Mouse (Mus musculus): ENCODE results near the gene Gm11037. TPM values are rescaled to one million over a fixed set of nuclear protein-coding genes. Genes with fewer than 3 reads are reported as not detected.
"Not testable (repeated sequence)": the region's sequence is repeated elsewhere in the genome, so short reads cannot be mapped to it uniquely, and the experiment has no call there.

Gm11037 gene
- not detected for total RNA-seq (2021)
- long read RNA-seq, experiment 1: 0 reads
- long read RNA-seq, experiment 2: 0 reads

DNA sequence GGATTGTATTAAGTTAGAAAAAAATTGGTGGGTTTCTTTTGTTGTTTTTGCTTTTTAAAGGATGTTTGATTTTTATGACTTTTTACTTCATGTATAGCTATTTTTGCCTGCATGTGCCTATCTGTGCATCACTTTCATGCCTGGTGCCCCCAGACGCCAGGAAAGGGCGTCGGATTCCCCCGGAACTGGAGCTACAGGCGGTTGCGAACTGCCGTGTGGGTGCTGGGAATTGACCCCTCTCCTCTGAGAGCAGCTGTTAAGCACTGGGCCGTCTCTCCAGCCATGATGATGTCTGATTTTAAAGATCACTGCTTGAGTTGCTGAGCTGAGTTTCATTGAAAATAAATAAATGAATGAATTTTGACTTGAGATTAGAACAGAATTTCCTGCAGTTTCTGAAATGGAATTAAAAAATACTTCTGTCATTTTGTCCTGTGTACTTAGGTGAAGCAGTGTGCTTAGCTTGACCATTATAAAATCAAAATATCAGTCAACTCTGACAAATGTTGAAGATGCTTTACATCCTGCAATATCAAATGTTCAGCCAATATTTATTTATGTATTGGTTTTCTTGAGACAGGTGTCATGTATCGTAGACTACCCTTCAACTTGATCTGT, at the start of gene Gm11037:
Gene Gm11037, plus strand, starts transcription at position 568 of the 618 bp plus-strand sequence.
- intact Hi-C loops (cut with DNase I): no loop called here
- Histone ChIP-seq H3K27ac (peak within 1 kb of the TSS; percentile 72), H3K4me3 (peak within 1 kb of the TSS; percentile 43)
- DNase-seq: no peak
- no peak for TF ChIP-seq CTCF (IDR thresholded peaks at IDR 0.05)

DNA sequence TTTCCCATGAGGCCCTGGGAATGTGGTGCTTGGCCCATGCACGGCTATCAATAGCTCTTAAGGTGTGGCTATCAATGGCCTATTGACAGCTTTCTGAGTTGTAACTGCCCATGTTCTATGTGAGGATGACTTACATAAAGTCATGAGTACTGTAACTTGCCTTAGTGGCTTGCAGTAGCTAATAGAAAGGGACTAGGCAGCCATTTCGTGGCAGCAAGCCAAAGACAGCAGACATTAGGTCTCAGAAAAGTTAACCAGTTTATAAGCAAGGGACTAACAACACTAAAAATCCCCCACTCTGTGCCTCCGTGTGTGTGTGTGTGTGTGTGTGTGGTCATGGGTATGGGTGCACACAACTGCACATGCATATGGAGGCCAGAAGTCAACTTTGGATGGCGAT, 49.1 kb upstream of the Gm11037 start:
- DNase-seq: no peak
- no peak for TF ChIP-seq CTCF (IDR thresholded peaks at IDR 0.05)
- intact Hi-C loops (cut with DNase I): no loop called here
- no peak overlapping the region for H3K4me3 ChIP-seq
- H3K27ac ChIP-seq: no peak overlapping the region

DNA sequence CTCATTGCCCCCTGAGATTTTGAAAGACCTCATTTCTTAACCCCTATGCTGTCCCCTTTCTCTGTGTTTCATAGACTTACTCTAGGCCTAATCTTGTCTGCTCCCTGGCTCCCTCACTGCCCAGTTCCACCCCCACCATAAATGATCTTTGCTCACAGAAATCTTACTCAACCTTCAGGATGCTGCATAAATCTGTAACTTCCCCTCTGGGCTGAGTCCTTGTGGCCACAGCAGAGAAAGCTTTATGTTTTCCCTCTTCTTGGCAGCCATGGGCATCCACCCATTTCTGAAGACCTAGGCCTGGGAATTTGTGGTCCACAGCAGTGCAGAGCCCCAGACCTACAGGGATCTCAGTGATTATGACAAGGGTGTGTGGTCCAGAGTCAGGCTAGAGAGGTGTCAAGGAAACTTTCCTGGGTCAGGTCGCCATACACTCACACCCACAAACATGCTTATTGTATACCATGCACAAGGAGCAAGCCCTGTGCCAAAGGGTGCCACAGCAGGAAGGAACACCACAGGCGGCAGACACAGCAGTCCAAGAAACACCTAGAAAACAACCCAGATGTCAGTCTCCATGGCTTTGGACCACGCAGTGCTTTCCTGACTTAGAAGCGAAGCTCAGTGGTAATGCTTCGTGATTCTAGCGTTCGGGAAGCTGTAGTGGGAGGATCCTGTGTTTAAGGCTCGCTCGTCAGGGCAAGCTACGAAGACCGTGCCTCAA, 46.5 kb upstream of the Gm11037 start, which contains the start of gene Siglec1:
Gene Siglec1, minus strand, starts transcription at position 99 of the 724 bp plus-strand sequence.
- intact Hi-C loops (cut with DNase I): no loop called here
- Histone ChIP-seq H3K27ac (peak within 1 kb of the TSS; percentile 38), H3K4me3 (peak within 1 kb of the TSS; percentile 39)
- no peak for DNase-seq
- TF ChIP-seq CTCF (IDR thresholded peaks at IDR 0.05): no peak

DNA sequence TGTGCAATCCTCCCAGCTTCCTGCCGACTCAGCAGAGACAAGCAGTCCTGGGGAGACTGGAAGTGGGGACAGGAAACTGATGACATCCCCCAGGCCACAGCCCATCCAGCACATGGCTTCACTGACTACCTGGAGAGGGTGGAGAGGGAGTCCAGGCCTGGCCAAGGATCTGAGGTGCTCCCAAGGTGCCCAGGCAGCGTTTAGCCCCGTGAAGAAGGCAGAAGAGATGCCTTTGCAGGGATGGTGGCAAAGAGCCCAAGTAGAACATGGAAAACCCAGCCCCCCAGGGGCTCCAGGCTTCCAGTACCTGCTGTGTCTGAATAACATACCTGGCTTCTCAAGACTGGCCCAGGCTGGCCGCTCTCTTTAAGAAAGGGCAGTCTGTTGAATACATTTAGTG, 44.7 kb upstream of the Gm11037 start:
- no peak for DNase-seq
- TF ChIP-seq CTCF (IDR thresholded peaks at IDR 0.05): no peak
- Histone ChIP-seq H3K27ac (peak overlapping the region; percentile 41; the same call in 1 of the 2 replicates), H3K4me3 (no peak overlapping the region)
- intact Hi-C loops (cut with DNase I): no loop called here

DNA sequence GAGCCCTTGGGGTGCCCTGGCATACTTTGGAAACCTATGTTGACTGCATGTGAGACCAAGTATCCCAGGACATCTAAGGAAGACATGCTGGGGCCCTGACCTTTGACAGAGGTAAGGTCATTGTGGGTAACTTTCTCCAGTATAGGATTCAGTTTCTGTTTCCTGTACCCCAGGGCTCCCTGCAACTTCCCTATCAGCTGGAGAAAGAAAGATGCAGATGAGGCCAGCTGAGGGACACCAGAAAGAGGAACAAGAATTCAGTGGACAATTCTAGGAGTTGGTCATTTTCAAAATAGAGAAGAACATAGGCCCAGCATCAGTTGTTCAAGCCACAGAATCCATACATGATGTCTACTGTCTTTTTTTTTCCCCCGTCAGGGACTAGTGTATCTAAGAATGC, 43.7 kb upstream of the Gm11037 start:
- no peak for TF ChIP-seq CTCF (IDR thresholded peaks at IDR 0.05)
- H3K27ac ChIP-seq: no peak overlapping the region; the same call in 1 of the 2 replicates
- no peak overlapping the region for H3K4me3 ChIP-seq
- no peak for DNase-seq
- intact Hi-C loops (cut with DNase I): no loop called here

DNA sequence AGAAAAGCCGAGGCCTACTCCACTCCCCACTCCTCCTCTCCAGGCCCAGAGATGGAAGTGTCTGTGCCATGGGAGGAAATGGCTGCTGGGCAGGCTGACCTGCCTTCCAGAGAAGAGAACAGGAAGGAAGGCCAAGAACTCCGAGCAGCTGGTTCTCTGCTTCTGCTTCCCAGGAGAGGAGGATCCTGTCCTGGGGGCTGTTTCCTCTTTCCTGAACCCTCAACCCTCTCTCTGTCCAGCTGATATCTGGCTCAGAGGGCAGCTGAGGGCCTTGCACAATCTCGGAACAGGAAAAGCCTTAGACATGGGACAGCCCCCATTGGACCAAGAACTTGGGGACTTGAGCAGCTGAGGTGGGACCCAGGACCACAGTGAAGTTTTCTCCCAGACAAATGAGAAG, 42.4 kb upstream of the Gm11037 start:
- intact Hi-C loops (cut with DNase I): no loop called here
- no peak for TF ChIP-seq CTCF (IDR thresholded peaks at IDR 0.05)
- DNase-seq: no peak
- H3K27ac ChIP-seq: no peak overlapping the region
- H3K4me3 ChIP-seq: no peak overlapping the region

DNA sequence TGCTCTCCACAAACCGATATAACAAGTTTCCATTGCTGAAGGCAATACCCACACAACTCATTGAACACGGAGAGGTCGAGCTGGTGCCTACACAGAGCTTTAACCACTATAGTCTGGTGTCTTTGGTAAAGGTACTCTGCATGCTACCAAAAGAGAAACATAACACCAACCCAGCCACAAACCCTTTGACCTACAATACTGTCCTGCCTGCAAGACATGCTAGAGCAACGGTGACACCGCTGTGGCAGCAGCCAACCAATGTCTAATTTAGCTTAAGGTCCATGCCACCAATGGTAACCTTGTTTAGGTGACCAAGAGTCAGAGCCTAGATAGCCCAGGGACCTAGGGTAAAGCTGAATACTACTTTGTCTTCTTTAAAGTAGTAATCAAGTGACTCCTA, 39.7 kb upstream of the Gm11037 start:
- no peak for DNase-seq

DNA sequence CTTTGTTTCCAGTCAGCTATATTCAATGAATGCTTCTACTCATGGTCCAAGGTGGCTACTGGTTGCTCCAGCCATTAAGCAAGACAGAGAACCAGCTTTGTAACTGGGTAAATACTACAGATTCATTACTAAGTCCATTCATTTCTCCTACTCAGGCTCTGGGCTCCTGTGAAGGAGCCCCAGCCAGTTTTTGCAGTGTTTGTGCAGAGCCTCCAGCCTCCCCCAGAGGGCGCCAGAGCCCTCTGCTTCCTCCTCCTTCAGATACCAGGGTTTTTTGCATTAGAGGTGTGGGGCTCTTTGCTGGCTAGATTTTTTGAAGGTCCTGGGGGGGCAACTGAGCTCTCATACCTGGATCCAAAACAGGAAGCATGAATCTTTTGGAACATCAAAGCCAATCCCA, 38.5 kb upstream of the Gm11037 start:
- no peak overlapping the region for H3K4me3 ChIP-seq
- intact Hi-C loops (cut with DNase I): loop anchor here (1.0 to 5.0 kb wide), 5 partner anchors 47 to 322 kb away; partner anchors contain the start of gene 1700037H04Rik
- peak; percentile 77 for DNase-seq
- H3K27ac ChIP-seq: peak overlapping the region; percentile 83
- no peak; the same call in 1 of the 2 replicates for TF ChIP-seq CTCF (IDR thresholded peaks at IDR 0.05)

More for the DNA sequence above, 39.7 kb upstream of the Gm11037 start:
- intact Hi-C loops (cut with DNase I): no loop called here
- Histone ChIP-seq H3K27ac (no peak overlapping the region), H3K4me3 (no peak overlapping the region)
- no peak for TF ChIP-seq CTCF (IDR thresholded peaks at IDR 0.05)

DNA sequence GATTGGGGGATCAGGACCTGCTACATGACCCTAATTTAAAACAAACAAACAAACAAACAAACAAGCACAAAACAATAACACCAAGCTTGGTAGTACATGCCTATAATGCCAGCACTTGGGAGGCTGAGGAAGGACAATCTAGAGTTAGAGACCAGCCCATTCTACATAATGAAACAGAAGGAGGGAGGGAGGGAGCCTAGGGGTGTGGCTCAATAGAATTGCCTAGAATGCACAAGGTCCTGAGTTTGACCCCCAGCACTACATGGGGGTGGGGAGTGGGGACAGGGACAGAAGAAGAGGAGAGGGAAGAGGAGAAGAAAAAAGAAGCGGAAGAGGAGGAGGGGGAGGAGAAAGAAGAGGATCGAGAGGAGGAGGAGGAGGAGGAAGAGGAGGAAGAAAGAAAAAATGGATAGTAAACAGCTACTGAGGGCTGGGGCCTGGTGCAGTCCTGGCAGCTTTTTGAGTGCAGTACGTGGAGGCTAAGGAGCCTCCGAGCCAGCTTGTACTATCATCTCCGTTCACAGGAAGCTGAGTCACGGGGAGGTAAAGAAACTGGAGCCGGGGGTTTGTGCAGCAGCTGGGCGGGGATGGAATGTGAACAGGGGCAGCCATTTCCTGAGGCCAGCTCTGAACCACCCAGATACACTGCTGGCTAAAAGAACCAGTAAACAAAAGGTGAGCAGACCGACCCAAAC, 37.0 kb upstream of the Gm11037 start:
- Histone ChIP-seq H3K27ac (peak overlapping the region; percentile 83), H3K4me3 (peak overlapping the region; percentile 41)
- no peak for TF ChIP-seq CTCF (IDR thresholded peaks at IDR 0.05)
- intact Hi-C loops (cut with DNase I): loop anchor here (2.0 to 5.0 kb wide), 2 partner anchors 31 to 66 kb away; partner anchors contain the start of genes 1700037H04Rik and Hspa12b
- DNase-seq: peak; percentile 65

DNA sequence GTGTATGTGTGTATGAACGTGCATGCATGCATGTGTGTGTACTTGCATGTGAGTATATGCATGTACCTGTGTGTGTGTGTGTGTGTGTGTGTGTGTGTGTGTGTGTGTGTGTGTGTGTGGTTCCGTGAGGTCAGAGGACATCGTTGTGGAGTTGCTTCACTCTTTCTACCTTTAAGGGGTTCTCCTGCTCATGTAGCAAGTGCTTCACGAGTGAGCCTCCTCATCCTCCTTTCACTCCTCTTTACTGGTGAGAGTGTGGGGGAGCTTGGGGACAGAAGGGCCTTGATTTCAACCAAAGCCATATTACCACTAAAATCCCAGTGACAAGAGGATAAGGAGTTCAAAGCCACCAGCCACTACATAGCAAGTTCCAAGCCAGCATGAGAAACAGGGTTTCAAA, 36.2 kb upstream of the Gm11037 start:
- H3K27ac ChIP-seq: peak overlapping the region; percentile 83
- intact Hi-C loops (cut with DNase I): loop anchor here (2.0 to 5.0 kb wide), 2 partner anchors 30 to 65 kb away; partner anchors contain the start of genes 1700037H04Rik and Hspa12b
- no peak for TF ChIP-seq CTCF (IDR thresholded peaks at IDR 0.05)
- H3K4me3 ChIP-seq: no peak overlapping the region
- no peak for DNase-seq

DNA sequence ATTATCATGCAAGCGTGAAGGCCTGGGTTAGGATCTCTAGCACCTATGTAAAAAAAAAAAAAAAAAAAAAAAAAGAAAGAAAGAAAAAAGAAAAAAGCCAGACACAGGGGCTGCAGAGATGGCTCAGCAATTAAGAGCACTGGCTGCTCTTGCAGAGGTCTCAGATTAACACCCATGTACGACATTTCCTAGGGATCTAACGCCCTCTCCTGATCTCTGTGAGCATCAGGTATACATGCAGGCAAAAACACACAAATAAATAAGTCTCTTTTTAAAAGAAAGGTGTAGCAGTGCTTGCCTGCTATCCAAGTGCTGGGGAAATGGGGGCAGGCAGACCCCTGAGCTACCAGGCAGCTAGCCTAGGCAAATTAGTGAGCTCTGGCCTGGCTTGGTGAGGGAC, 31.8 kb upstream of the Gm11037 start:
- no peak for DNase-seq
- Histone ChIP-seq H3K4me3 (no peak overlapping the region), H3K27ac (no peak overlapping the region)
- no peak for TF ChIP-seq CTCF (IDR thresholded peaks at IDR 0.05)
- intact Hi-C loops (cut with DNase I): no loop called here

DNA sequence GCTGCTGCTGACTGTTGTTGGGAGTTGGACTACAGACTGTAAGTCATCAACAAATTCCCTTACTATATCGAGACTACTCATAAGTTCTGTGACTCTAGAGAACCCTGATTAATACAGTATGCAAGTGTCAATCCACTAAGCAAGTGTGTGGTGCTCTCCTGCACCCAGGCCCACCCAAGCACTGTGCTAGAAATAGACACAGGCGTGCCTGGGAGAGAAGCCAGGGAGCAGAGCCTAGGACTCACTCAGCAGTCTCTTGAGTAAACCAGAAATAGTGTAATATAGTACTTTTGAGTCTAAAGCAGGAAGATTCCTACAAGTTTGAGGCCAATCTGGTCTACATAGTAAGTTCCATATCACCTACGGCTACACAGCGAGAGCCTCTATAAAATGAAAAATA, 29.3 kb upstream of the Gm11037 start:
- intact Hi-C loops (cut with DNase I): no loop called here
- Histone ChIP-seq H3K4me3 (no peak overlapping the region), H3K27ac (peak overlapping the region; percentile 69)
- TF ChIP-seq CTCF (IDR thresholded peaks at IDR 0.05): no peak
- DNase-seq: peak; percentile 77

DNA sequence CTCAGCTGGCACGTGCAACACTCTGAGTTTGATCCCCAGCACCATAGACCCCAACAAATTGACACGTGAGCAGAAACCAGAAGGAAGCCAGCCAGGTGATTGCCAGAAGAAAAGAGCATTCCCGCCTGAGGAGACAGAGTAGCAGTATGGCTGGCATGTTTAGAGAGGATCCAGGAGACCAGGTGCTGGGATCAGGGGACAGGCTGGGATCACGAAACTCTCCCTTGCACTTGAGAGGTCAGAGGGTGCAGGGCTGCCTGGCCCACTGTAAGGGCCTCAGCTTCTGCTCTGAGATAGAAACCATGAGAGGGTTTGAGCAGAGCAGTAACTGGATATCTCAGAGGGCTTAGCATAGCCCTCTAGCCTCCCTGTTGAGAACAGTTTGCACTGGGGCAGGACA, 28.2 kb upstream of the Gm11037 start:
- H3K4me3 ChIP-seq; H3K27ac ChIP-seq; intact Hi-C loops (cut with DNase I); DNase-seq: not testable (repeated sequence)

Data from gastrocnemius, adult 2 months (tissue).